Mouse (Mus musculus) CH12.LX (cell line): ENCODE results near the gene Prox1. TPM values are rescaled to one million over a fixed set of nuclear protein-coding genes. Genes with fewer than 3 reads are reported as not detected.

Source experiments
- DNase-seq: peaks from one replicate; pipeline ENCODE4 v3.0.0-alpha.2; 2013; ENCODE audit errors: extremely low read depth
- H3K27ac ChIP-seq: 2 replicates; pipeline ENCODE4 v1.5.1; 2012; ENCODE audit warnings: low read depth, mild to moderate bottlenecking, control low read depth, moderate library complexity; ENCODE audit not compliant: insufficient read depth
- H3K27me3 ChIP-seq: replicated peaks from 2 replicates; pipeline ENCODE3; 2012; ENCODE audit warnings: inconsistent platforms
- H3K36me3 ChIP-seq, 2 experiments: replicated peaks in 1 of 2; 2 replicates each; pipeline versions ENCODE3 to v1.6.1; 2012; ENCODE audit warnings: inconsistent platforms in 1 of 2, low read length in 1 of 2, mild to moderate bottlenecking in 1 of 2, mixed read lengths in 1 of 2, moderate library complexity in 1 of 2; ENCODE audit not compliant: control insufficient read depth in 1 of 2, insufficient read depth in 1 of 2
- H3K4me1 ChIP-seq, 2 experiments: 2 replicates each; pipeline ENCODE4 v1.6.1; 2012; ENCODE audit warnings: inconsistent platforms in 1 of 2, moderate library complexity in 1 of 2; ENCODE audit not compliant: insufficient read depth in 2 of 2, control insufficient read depth in 1 of 2
- H3K4me2 ChIP-seq: 2 replicates; pipeline ENCODE4 v1.6.1; 2012; ENCODE audit warnings: low read depth, mild to moderate bottlenecking, control low read depth; ENCODE audit not compliant: poor library complexity, insufficient read depth, severe bottlenecking
- H3K4me3 ChIP-seq, 3 experiments: fragments of 150-350 bp in 1 of 3; sonication (generic) in 1 of 3; replicated peaks in 1 of 3; 2 replicates each; pipeline versions ENCODE3 to v1.5.1; 2011 to 2012; ENCODE audit warnings: low read depth in 2 of 3, low read length in 2 of 3, mild to moderate bottlenecking in 2 of 3, moderate library complexity in 2 of 3, control low read depth in 1 of 3, improper control_type of control experiment in 1 of 3, inconsistent platforms in 1 of 3, mixed read lengths in 1 of 3; ENCODE audit not compliant: poor library complexity in 1 of 3
- H3K79me2 ChIP-seq: replicated peaks from 2 replicates; pipeline ENCODE4 v1.6.1; 2012; ENCODE audit warnings: mild to moderate bottlenecking, moderate library complexity; ENCODE audit not compliant: control insufficient read depth, poor library complexity, insufficient read depth, severe bottlenecking; ENCODE audit errors: extremely low read depth
- H3K9ac ChIP-seq: 2 replicates; pipeline ENCODE4 v1.6.1; 2012; ENCODE audit warnings: low read depth, mild to moderate bottlenecking, control low read depth, moderate library complexity; ENCODE audit not compliant: insufficient read depth
- H3K9me3 ChIP-seq: replicated peaks from 2 replicates; pipeline ENCODE3; 2012; ENCODE audit warnings: low read length, inconsistent platforms, mixed read lengths
- CHD1 ChIP-seq: IDR thresholded peaks from 2 replicates; pipeline ENCODE4 v1.6.1; 2012; ENCODE audit warnings: low read depth, low read length, improper control_type of control experiment, inconsistent platforms
- CTCF ChIP-seq, 2 experiments: IDR thresholded peaks in 1 of 2; conservative IDR thresholded peaks in 1 of 2; 2 replicates each; pipeline ENCODE4 v1.5.1; 2011 to 2012; ENCODE audit warnings: low read depth in 2 of 2, low read length in 2 of 2, improper control_type of control experiment in 1 of 2, inconsistent platforms in 1 of 2, mild to moderate bottlenecking in 1 of 2, moderate library complexity in 1 of 2
- EP300 ChIP-seq: IDR thresholded peaks from 2 replicates; pipeline ENCODE4 v1.6.1; 2011; ENCODE audit warnings: low read length, improper control_type of control experiment
- KAT2A ChIP-seq: IDR thresholded peaks from 2 replicates; pipeline ENCODE4 v1.6.1; 2012; ENCODE audit warnings: low read length, improper control_type of control experiment, inconsistent platforms; ENCODE audit not compliant: insufficient replicate concordance
- MAFK ChIP-seq: IDR thresholded peaks from 2 replicates; pipeline ENCODE4 v1.6.1; 2011; ENCODE audit warnings: low read length, improper control_type of control experiment; ENCODE audit not compliant: insufficient replicate concordance
- MXI1 ChIP-seq: IDR thresholded peaks from 2 replicates; pipeline ENCODE4 v1.6.1; 2011; ENCODE audit warnings: mild to moderate bottlenecking, low read depth, low read length, improper control_type of control experiment
- NELFE ChIP-seq: IDR thresholded peaks from 2 replicates; pipeline ENCODE4 v1.6.1; 2011; ENCODE audit warnings: low read depth, low read length, improper control_type of control experiment
- POLR2A ChIP-seq: IDR thresholded peaks from 2 replicates; pipeline ENCODE4 v1.6.1; 2011; ENCODE audit warnings: low read depth, mild to moderate bottlenecking, improper control_type of control experiment, low read length
- POLR2AphosphoS2 ChIP-seq: IDR thresholded peaks from 2 replicates; pipeline ENCODE4 v1.6.1; 2011; ENCODE audit warnings: low read depth, low read length, improper control_type of control experiment
- RAD21 ChIP-seq: IDR thresholded peaks from 2 replicates; pipeline ENCODE4 v1.6.1; 2011; ENCODE audit warnings: low read depth, mild to moderate bottlenecking, low read length, improper control_type of control experiment, moderate library complexity
- SIN3A ChIP-seq: IDR thresholded peaks from 2 replicates; pipeline ENCODE4 v1.6.1; 2012; ENCODE audit warnings: low read length, improper control_type of control experiment, inconsistent platforms
- TBP ChIP-seq: conservative IDR thresholded peaks from 2 replicates; pipeline ENCODE4 v1.6.1; 2011; ENCODE audit warnings: low read depth, low read length, improper control_type of control experiment
- UBTF ChIP-seq: IDR thresholded peaks from 2 replicates; pipeline ENCODE4 v1.6.1; 2012; ENCODE audit warnings: low read depth, mild to moderate bottlenecking, inconsistent platforms, low read length, improper control_type of control experiment, moderate library complexity
- ZC3H11A ChIP-seq: IDR thresholded peaks from 2 replicates; pipeline ENCODE4 v1.6.1; 2012; ENCODE audit warnings: low read depth, mild to moderate bottlenecking, inconsistent platforms, low read length, improper control_type of control experiment
- ZKSCAN1 ChIP-seq: IDR thresholded peaks from 2 replicates; pipeline ENCODE4 v1.6.1; 2012; ENCODE audit warnings: low read depth, inconsistent platforms, low read length, improper control_type of control experiment, borderline replicate concordance
- dilution Hi-C: fragments of 300-500 bp; cut with MboI; formaldehyde crosslinking; loops from 2 replicates; pipeline ENCODE4 v1.14.3; 2020; ENCODE audit warnings: low sequenced_read_pairs; ENCODE audit not compliant: extremely low pct_unique_long_range_greater_than_20kb, extremely low pct_ligation_motif_present
- in situ Hi-C: fragments of 300-500 bp; cut with MboI; formaldehyde crosslinking; loops from 3 replicates; pipeline ENCODE4 v1.14.3; 2019; ENCODE audit warnings: low sequenced_read_pairs, low pct_ligation_motif_present, low pct_unique_long_range_greater_than_20kb, mixed read lengths
- polyA plus RNA-seq: library from polyadenylated mRNA; unstranded; fragments of >175 nt; gene quantifications from 2 replicates; pipeline ENCODE4 v1.2.1, GENCODE M21; 2012; ENCODE audit warnings: low read depth; ENCODE audit not compliant: insufficient read length
- total RNA-seq, 2 experiments: library from RNA; depleted of rRNA; stranded (reverse); fragments of 300-350 nt in 1 of 2; fragments of >200 nt in 1 of 2; gene quantifications; 2 replicates each; pipeline ENCODE4 v1.2.3; 2012 to 2014

Prox1 gene
- total and polyA plus RNA-seq, 3 experiments, result 0.04 to 0.27 TPM; not detected in 1

- no peak for DNase-seq
- in situ Hi-C loops (no loop called here), dilution Hi-C loops (no loop called here)
- peaks cover 11% of the 10 kb centered on the region for H3K27me3 ChIP-seq
- no peaks in the 10 kb centered on the region for H3K79me2 ChIP-seq
- no peaks in the 10 kb centered on the region for H3K4me1 ChIP-seq
- H3K36me3 ChIP-seq, result no peaks in the 10 kb centered on the region
- no peak overlapping the region for H3K27ac ChIP-seq
- no peak overlapping the region for H3K4me2 ChIP-seq
- H3K9me3 ChIP-seq, result peaks cover 3% of the 10 kb centered on the region
- H3K9ac ChIP-seq, result no peak overlapping the region
- no peak for TF ChIP-seq KAT2A
- TF ChIP-seq CHD1, result no peak
- no peak for TF ChIP-seq SIN3A
- no peak for TF ChIP-seq TBP
- TF ChIP-seq MAFK, result no peak
- no peak for TF ChIP-seq POLR2AphosphoS2
- TF ChIP-seq MXI1, result no peak
- TF ChIP-seq EP300, result no peak
- no peak for TF ChIP-seq UBTF
- TF ChIP-seq ZC3H11A, result no peak
- TF ChIP-seq RAD21, result no peak
- no peak for TF ChIP-seq POLR2A
- TF ChIP-seq NELFE, result no peak
- H3K4me3 ChIP-seq, result no peak overlapping the region
Measured at GRCm38 (mm10) chr1:190201696-190202095, 31.2 kb upstream of the Prox1 start.

- H3K27me3 ChIP-seq, result peaks cover 8% of the 10 kb centered on the region
- no peak overlapping the region for H3K9ac ChIP-seq
- H3K4me3 ChIP-seq, result no peak overlapping the region
- no peak overlapping the region for H3K4me2 ChIP-seq
- TF ChIP-seq ZKSCAN1, result no peak
- no peaks in the 10 kb centered on the region for H3K4me1 ChIP-seq
- H3K9me3 ChIP-seq, result peaks cover 7% of the 10 kb centered on the region
- H3K36me3 ChIP-seq, result no peaks in the 10 kb centered on the region
- no peak overlapping the region for H3K27ac ChIP-seq
- DNase-seq, result no peak
- H3K79me2 ChIP-seq, result no peaks in the 10 kb centered on the region
- in situ Hi-C loops (no loop called here), dilution Hi-C loops (no loop called here)
Measured at GRCm38 (mm10) chr1:190200996-190201395, 30.5 kb upstream of the Prox1 start.

GRCm38 (mm10) chr1:190198247-190198646 is 27.7 kb upstream of the Prox1 start:
- Histone ChIP-seq H3K4me1 (no peaks in the 10 kb centered on the region), H3K27me3 (peaks cover 8% of the 10 kb centered on the region), H3K27ac (no peak overlapping the region), H3K4me3 (no peak overlapping the region), H3K79me2 (no peaks in the 10 kb centered on the region), H3K9me3 (peaks cover 7% of the 10 kb centered on the region), H3K4me2 (no peak overlapping the region), H3K36me3 (no peaks in the 10 kb centered on the region), H3K9ac (no peak overlapping the region)
- no peak for DNase-seq
- dilution Hi-C loops, result no loop called here
- in situ Hi-C loops, result no loop called here
- TF ChIP-seq CTCF (conservative IDR thresholded peaks at IDR 0.05 in 1 of 2, IDR thresholded peaks at IDR 0.05 in 1 of 2; ENCODE audit: low read depth in 2 of 2, low read length in 2 of 2), result no peak
- TF ChIP-seq POLR2AphosphoS2, result no peak
